Comparison of ENCODE assay signal across 21 mouse cellular contexts in the genomic region with DNA sequence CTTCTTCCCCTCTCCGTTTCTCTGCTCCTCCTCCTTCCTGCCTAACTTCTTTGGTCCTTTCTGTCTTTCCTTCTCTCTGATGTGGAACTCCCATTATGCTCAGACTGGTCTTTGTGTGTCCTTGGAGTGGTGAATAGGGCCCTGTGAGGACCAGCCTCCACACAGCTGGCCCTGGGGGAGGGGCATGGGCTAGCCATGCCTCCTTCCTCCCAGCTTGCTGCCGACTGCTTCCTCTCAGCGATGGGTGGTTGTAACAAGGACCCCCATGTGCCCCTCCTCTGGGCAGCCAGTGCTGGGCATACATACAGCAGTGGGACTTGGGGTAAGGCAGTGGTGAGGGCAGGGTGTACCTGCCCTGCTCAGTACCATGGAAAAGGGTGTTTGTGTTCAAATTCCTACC. TPM values are rescaled to one million over a fixed set of nuclear protein-coding genes. Genes with fewer than 3 reads are reported as not detected.
"Had no signal": no experiment of that assay in that cellular context is flagged by ENCODE, and none has a peak within 500 bp of the region (broad histone marks: within the 10 kb centered on the region; RNA-seq: fewer than 3 reads in every experiment).

No protein-coding gene starts in this region.

- DNase-seq: kidney, postnatal 10 days; kidney, postnatal 4 days; lung, adult 2 months; lung, postnatal 36 days; midbrain, embryonic 14.5 days; thymus, adult 2 months; thymus, postnatal 25 days had no signal

- ATAC-seq: intestine, embryonic 15.5 days; lung, postnatal 0 days had no signal

- H3K9me3 ChIP-seq: intestine, embryonic 15.5 days; limb, embryonic 10.5 days; liver, embryonic 15.5 days; neural tube, embryonic 12.5 days had no signal

- H3K27me3 ChIP-seq: intestine, embryonic 15.5 days; liver, embryonic 15.5 days; neural tube, embryonic 12.5 days had no signal

- H3K27ac ChIP-seq: intestine, embryonic 15.5 days; limb, embryonic 10.5 days; liver, embryonic 15.5 days; neural tube, embryonic 12.5 days had no signal

- H3K4me2 ChIP-seq: intestine, embryonic 15.5 days; liver, embryonic 11.5 days; liver, embryonic 15.5 days; neural tube, embryonic 12.5 days had no signal

- H3K9ac ChIP-seq: intestine, embryonic 15.5 days; liver, embryonic 15.5 days; neural tube, embryonic 12.5 days had no signal

- H3K4me3 ChIP-seq: intestine, embryonic 15.5 days; left cerebral cortex, adult 2 months; limb, embryonic 10.5 days; liver, embryonic 15.5 days; neural tube, embryonic 12.5 days had no signal

- H3K4me1 ChIP-seq: intestine, embryonic 15.5 days; limb, embryonic 10.5 days; liver, embryonic 15.5 days; neural tube, embryonic 12.5 days had no signal

RNA-seq across cellular contexts. Expression of a gene that starts 2.3 kb away (rescaled TPM):
- total RNA-seq: layer of hippocampus, postnatal 14 days; left cerebral cortex, postnatal 14 days; megakaryocyte progenitor cell, adult 5-6 weeks; monocyte, adult 5-6 weeks; neutrophil, adult 5-6 weeks had no signal
- polyA plus RNA-seq: intestine, embryonic 15.5 days; limb, embryonic 14.5 days; lung, adult 2 months; lung, postnatal 0 days; thymus, adult 2 months had no signal

RNA-seq across cellular contexts. Expression of a gene that starts 9.1 kb away (rescaled TPM):
- total RNA-seq: neutrophil, adult 5-6 weeks had no signal

RNA-seq across cellular contexts. Expression of a gene that starts 57.0 kb away (rescaled TPM):
- total RNA-seq: left cerebral cortex, adult 2 months; megakaryocyte progenitor cell, adult 5-6 weeks; monocyte, adult 5-6 weeks; neutrophil, adult 5-6 weeks had no signal
- polyA plus RNA-seq: kidney, embryonic 14.5 days; limb, embryonic 10.5 days; midbrain, embryonic 14.5 days had no signal
